Comparison of ENCODE assay signal across 15 mouse cellular contexts in genomic region chr11:35280826-35281225, GRCm38 (mm10).
A peak's percentile ranks its signal among the peaks of the same experiment; 100 is the strongest.
DNase-seq lines count a peak whose midpoint lies in the region; ATAC-seq and TF ChIP-seq lines count a peak whose summit lies in the region.
"Had no signal": no experiment of that assay in that cellular context is flagged by ENCODE, and none has a peak within 500 bp of the region (broad histone marks: within the 10 kb centered on the region; RNA-seq: fewer than 3 reads in every experiment).

No protein-coding gene starts in this region.

- H3K9me3 ChIP-seq in kidney, embryonic 14.5 days (ENCODE audit: control insufficient read depth, low read length) = no peaks in the 10 kb centered on the region
- no peaks in the 10 kb centered on the region for H3K9me3 ChIP-seq in liver, embryonic 15.5 days (replicated peaks)
- no peaks in the 10 kb centered on the region for H3K9me3 ChIP-seq in liver, postnatal 0 days (ENCODE audit: low read length)
- no peaks in the 10 kb centered on the region for H3K9me3 ChIP-seq in hindbrain, embryonic 10.5 days
- H3K9me3 ChIP-seq: embryonic facial prominence, embryonic 13.5 days; heart, embryonic 15.5 days; hindbrain, embryonic 12.5 days; limb, embryonic 15.5 days had no signal

- no peaks in the 10 kb centered on the region for H3K36me3 ChIP-seq in kidney, adult 2 months (ENCODE audit: control insufficient read depth, insufficient read depth, low read length)
- no peaks in the 10 kb centered on the region for H3K36me3 ChIP-seq in kidney, embryonic 14.5 days (ENCODE audit: control insufficient read depth, insufficient read depth, low read length)
- H3K36me3 ChIP-seq in liver, embryonic 15.5 days (replicated peaks) = no peaks in the 10 kb centered on the region
- H3K36me3 ChIP-seq in liver, postnatal 0 days (replicated peaks; ENCODE audit: insufficient read depth, low read length) = no peaks in the 10 kb centered on the region
- no peaks in the 10 kb centered on the region for H3K36me3 ChIP-seq in hindbrain, embryonic 10.5 days
- H3K36me3 ChIP-seq: embryonic facial prominence, embryonic 13.5 days; heart, embryonic 15.5 days; hindbrain, embryonic 12.5 days; limb, embryonic 15.5 days had no signal

- no peaks in the 10 kb centered on the region for H3K27me3 ChIP-seq in kidney, adult 2 months (replicated peaks; ENCODE audit: control insufficient read depth, insufficient read depth, low read length)
- 0 out of 2 replicates have a peak, but pooled peaks cover 3% of the 10 kb centered on the region for H3K27me3 ChIP-seq in kidney, embryonic 14.5 days (ENCODE audit: control insufficient read depth, insufficient read depth, low read length)
- no peaks in the 10 kb centered on the region for H3K27me3 ChIP-seq in liver, embryonic 15.5 days
- H3K27me3 ChIP-seq in liver, postnatal 0 days (ENCODE audit: insufficient read depth, low read length) = no peaks in the 10 kb centered on the region
- no peaks in the 10 kb centered on the region for H3K27me3 ChIP-seq in hindbrain, embryonic 10.5 days (ENCODE audit: insufficient read depth, poor library complexity, severe bottlenecking)
- H3K27me3 ChIP-seq: embryonic facial prominence, embryonic 13.5 days; heart, embryonic 15.5 days; limb, embryonic 15.5 days had no signal

- TF ChIP-seq POLR2A in kidney, adult 2 months (IDR thresholded peaks at IDR 0.05; ENCODE audit: low read depth, low read length) = no peak

- H3K27ac ChIP-seq in kidney, adult 2 months (ENCODE audit: insufficient read depth, low read depth, low read length) = no peak overlapping the region
- H3K27ac ChIP-seq in kidney, embryonic 14.5 days (ENCODE audit: low read depth, low read length) = no peak overlapping the region
- H3K27ac ChIP-seq in liver, embryonic 15.5 days (replicated peaks) = no peak overlapping the region
- no peak overlapping the region for H3K27ac ChIP-seq in liver, postnatal 0 days (ENCODE audit: low read depth)
- H3K27ac ChIP-seq in hindbrain, embryonic 10.5 days = no peak overlapping the region
- H3K27ac ChIP-seq: embryonic facial prominence, embryonic 13.5 days; hindbrain, embryonic 12.5 days; limb, embryonic 15.5 days had no signal

- no peak for TF ChIP-seq EP300 in liver, postnatal 0 days (IDR thresholded peaks at IDR 0.05; ENCODE audit: low read depth)

- no peak overlapping the region for H3K9ac ChIP-seq in kidney, embryonic 14.5 days (ENCODE audit: low read depth, low read length)
- no peak overlapping the region for H3K9ac ChIP-seq in liver, embryonic 15.5 days
- no peak overlapping the region for H3K9ac ChIP-seq in liver, postnatal 0 days (replicated peaks)
- H3K9ac ChIP-seq: embryonic facial prominence, embryonic 13.5 days; heart, embryonic 15.5 days; hindbrain, embryonic 12.5 days; limb, embryonic 15.5 days had no signal

- ATAC-seq in kidney, embryonic 14.5 days (ENCODE audit: low FRiP score, low TSS enrichment) = no peak
- ATAC-seq in liver, embryonic 15.5 days (ENCODE audit: insufficient read depth) = peak; percentile 42; the same call in 1 of the 2 replicates
- peak; percentile 96 for ATAC-seq in liver, postnatal 0 days
- ATAC-seq: inflammation-experienced regulatory T-cells, adult 6 months had no signal

- no peak overlapping the region for H3K4me2 ChIP-seq in kidney, embryonic 14.5 days (replicated peaks; ENCODE audit: low read depth, low read length)
- no peak overlapping the region for H3K4me2 ChIP-seq in liver, embryonic 15.5 days
- H3K4me2 ChIP-seq in liver, postnatal 0 days (ENCODE audit: low read depth, low read length) = no peak overlapping the region
- H3K4me2 ChIP-seq: embryonic facial prominence, embryonic 13.5 days; heart, embryonic 15.5 days; hindbrain, embryonic 12.5 days; limb, embryonic 15.5 days had no signal

- peaks cover 7% of the 10 kb centered on the region for H3K4me1 ChIP-seq in kidney, adult 2 months (ENCODE audit: control insufficient read depth, insufficient read depth, low read length)
- H3K4me1 ChIP-seq in kidney, embryonic 14.5 days (ENCODE audit: control insufficient read depth, insufficient read depth, low read length) = peaks cover 60% of the 10 kb centered on the region
- no peaks in the 10 kb centered on the region for H3K4me1 ChIP-seq in liver, embryonic 15.5 days (replicated peaks)
- peaks cover 4% of the 10 kb centered on the region; the same call in 1 of the 2 replicates for H3K4me1 ChIP-seq in liver, postnatal 0 days (ENCODE audit: insufficient read depth)
- peaks cover 49% of the 10 kb centered on the region for H3K4me1 ChIP-seq in hindbrain, embryonic 10.5 days (replicated peaks)

- no peak for TF ChIP-seq CTCF in kidney, adult 2 months (conservative IDR thresholded peaks at IDR 0.05; ENCODE audit: insufficient read depth, insufficient read length, low read depth, low read length)
- TF ChIP-seq CTCF in liver, postnatal 0 days (IDR thresholded peaks at IDR 0.05; ENCODE audit: low read depth) = no peak

- no peak overlapping the region for H3K4me3 ChIP-seq in kidney, adult 2 months (ENCODE audit: insufficient read depth, low read depth, low read length)
- H3K4me3 ChIP-seq in kidney, embryonic 14.5 days (ENCODE audit: low read length) = no peak overlapping the region
- no peak overlapping the region for H3K4me3 ChIP-seq in liver, embryonic 15.5 days (replicated peaks)
- H3K4me3 ChIP-seq in liver, postnatal 0 days (ENCODE audit: low read depth, low read length) = no peak overlapping the region
- H3K4me3 ChIP-seq in hindbrain, embryonic 10.5 days = no peak overlapping the region
- H3K4me3 ChIP-seq: embryonic facial prominence, embryonic 13.5 days; heart, embryonic 15.5 days; hindbrain, embryonic 12.5 days; limb, embryonic 15.5 days had no signal

- WGBS in kidney, adult 2 months = 75% methylated on average over 6 of the region's 6 CpGs
- WGBS in kidney, embryonic 14.5 days = 78% methylated on average over 6 of the region's 6 CpGs
- WGBS in liver, embryonic 15.5 days (ENCODE audit: insufficient replicate concordance) = 53% methylated on average over 6 of the region's 6 CpGs
- WGBS in liver, postnatal 0 days (ENCODE audit: insufficient replicate concordance) = 57% methylated on average over 6 of the region's 6 CpGs
- WGBS in hindbrain, embryonic 10.5 days = 88% methylated on average over 6 of the region's 6 CpGs

- peak; percentile 46 for DNase-seq in kidney, adult 2 months
- DNase-seq in liver, postnatal 0 days = peak; percentile 64
- peak; percentile 41 for DNase-seq in lung, postnatal 36 days
- DNase-seq in ovary, postnatal 36 days (ENCODE audit: low spot score) = no peak
- DNase-seq in hindbrain, embryonic 10.5 days (ENCODE audit: low spot score) = no peak
- DNase-seq: kidney, postnatal 10 days; right cerebral cortex, adult 18-20 months; thymus, postnatal 14 days had no signal

Comparison
In these comparisons a context has a peak if more than half of its experiments do, and no peak if none do; other contexts are left out.
1. DNase-seq: peak in kidney, adult 2 months (single experiment), liver, postnatal 0 days (single experiment) and lung, postnatal 36 days (single experiment); none in ovary, postnatal 36 days (single experiment) and hindbrain, embryonic 10.5 days (single experiment).